Mouse (Mus musculus) A20 (cell line): ENCODE results near the gene Fbxw24.
"Not testable (repeated sequence)": the region's sequence is repeated elsewhere in the genome, so short reads cannot be mapped to it uniquely, and the experiment has no call there.

Source experiments
- DNase-seq: peaks from one replicate; pipeline ENCODE4 v3.0.0-alpha.2; 2011; ENCODE audit warnings: low read depth, low spot score

The Fbxw24 gene

DNA sequence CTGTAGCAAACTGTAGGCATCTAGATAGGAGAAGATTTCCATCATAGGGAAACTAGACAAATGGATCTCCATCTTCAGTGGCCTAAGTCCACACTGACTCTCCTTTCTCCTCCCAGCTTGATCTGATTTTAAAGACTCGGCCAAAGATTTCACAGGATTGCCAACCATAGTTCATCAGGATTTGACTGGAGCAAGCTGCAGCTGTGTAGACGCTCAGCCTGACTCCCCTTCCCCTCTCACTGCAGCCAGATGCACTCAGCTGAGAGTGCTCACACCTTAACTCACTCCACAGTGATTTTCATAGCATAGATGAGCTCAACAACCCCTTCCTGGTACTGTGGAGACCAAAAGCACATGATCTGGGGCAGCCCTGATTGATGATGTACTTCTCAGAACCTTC is at the start of gene Fbxw24:
Fbxw24 (minus strand) TSS at position 101 of the 400 bp plus-strand sequence.
- DNase-seq: not testable (repeated sequence)

GRCm38 (mm10) chr9:109664552-109664951 is 38.7 kb upstream of the Fbxw24 start, which contains the start of gene Fbxw25:
Gene Fbxw25 (minus strand): TSS chr9:109664652.
- not testable (repeated sequence) for DNase-seq

DNA sequence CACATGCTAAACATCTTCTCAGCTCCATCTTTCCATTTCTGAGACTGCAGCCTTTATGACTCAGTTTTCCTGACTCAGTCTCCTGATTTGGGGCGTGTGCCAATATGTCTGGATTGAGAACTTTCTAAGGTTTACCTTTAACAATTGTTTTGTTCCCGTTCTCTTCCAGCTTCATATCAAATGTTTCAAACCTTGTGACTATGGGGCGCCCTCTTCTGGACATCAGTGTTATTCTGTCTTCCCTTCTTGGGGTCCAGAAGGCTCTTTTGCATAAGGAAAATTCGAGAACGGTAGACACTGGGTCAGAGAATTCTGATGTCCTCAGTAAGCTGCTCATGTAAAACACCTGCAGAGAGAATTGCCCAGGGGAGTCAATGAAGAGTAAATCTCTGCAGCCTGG is 19.0 kb downstream of the Fbxw24 start:
- peak; percentile 26 for DNase-seq

DNA sequence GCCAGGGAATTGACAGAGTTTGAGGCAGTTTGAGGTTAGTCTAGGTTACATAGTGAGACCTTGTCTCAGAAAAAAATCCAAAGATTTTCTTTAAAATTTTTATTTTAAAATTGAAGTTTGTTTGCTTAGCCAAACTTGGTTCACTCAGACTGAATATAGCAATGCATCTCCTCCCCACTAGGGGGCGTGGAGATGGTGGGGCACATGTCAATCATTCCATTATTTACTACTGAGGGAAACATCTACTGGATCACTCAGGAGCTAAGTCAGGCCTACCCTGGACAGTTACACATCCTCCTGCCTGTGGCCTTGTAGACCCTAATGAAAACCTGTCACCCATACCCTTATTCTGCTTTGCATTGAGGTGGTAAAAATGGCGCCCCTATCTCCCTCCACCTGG is 23.7 kb downstream of the Fbxw24 start:
- DNase-seq: peak; percentile 11

GRCm38 (mm10) chr9:109597226-109597625 is 28.6 kb downstream of the Fbxw24 start:
- no peak for DNase-seq

DNA sequence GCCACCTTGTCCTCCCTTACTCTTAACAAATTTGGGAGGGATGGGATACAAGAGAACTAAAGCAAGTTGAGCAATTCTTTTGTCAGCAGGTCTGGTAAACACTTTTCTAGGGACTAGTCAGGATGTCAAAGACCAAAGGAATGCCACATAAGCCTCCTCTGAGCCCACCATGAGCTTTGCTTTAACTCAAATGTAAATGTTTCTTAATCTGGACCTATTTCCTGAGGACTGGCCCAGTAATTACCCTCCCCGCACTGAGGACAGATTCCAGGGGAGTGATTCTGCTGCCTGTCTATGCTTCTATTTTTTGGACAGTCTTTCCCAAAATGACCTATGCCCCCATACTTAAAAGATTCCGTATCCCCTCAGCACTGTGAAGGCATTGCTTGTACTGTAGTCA is 31.0 kb downstream of the Fbxw24 start:
- DNase-seq: no peak

- not testable (repeated sequence) for DNase-seq
These were observed 57.7 kb downstream of the Fbxw24 start, which contains the start of gene Fbxw15 for GRCm38 (mm10) chr9:109568162-109568561. Gene Fbxw15 (minus strand): TSS chr9:109568262.

- DNase-seq: no peak
These were observed 60.3 kb downstream of the Fbxw24 start for GRCm38 (mm10) chr9:109565546-109565945.

DNA sequence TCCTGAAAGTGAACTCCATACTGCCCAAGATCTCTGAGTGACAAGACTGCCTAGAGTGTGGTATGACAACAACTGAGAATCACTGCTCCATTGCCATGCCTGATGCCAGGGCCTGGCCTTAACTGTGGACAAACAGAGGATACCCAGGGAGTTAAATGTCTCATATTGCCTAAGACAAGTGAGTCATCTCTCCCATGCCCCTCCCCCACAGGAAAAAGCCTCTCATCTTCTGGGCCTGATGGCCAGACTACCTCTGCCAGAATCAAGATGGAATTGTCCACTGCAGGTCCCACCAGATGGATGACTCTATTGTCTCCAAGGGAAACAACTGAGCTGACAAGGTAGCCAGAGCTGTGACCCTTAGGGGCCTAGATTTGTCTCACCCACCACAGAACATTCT is 63.8 kb downstream of the Fbxw24 start:
- DNase-seq: not testable (repeated sequence)

DNA sequence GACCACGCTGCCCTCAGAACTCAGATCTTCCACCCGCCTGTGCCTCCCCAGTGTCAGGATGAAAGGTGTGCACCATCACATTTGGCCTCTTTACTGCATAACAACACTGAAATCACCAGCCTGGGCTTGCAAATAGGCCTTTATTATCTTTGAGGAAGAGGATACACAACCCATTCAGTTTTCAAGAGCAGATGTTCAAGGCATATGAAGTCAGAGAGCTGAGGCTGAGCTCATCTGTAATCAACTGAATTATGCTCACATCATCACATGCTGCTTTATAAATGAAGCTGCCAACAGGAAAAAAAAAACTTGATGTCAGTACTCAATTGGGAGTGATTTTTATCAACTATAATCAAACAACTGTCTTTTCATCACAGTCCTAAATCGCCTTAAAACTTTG is 73.4 kb downstream of the Fbxw24 start:
- no peak for DNase-seq
